Mouse (Mus musculus) limb, embryonic 12.5 days (tissue): Measurements from ENCODE around the gene Slc25a42. TPM values are rescaled to one million over a fixed set of nuclear protein-coding genes. Genes with fewer than 3 reads are reported as not detected.

ENCODE experiments used
- ATAC-seq: fragments of 200-750 bp; cut with Nextera tagmentation; 2 replicates; pipeline ENCODE4 v1.8.0; 2017; ENCODE audit warnings: low read depth, moderate TSS enrichment; ENCODE audit not compliant: insufficient number of reproducible peaks, insufficient read depth, low FRiP score, low TSS enrichment
- H3K27ac ChIP-seq: fragments of 300-500 bp; sonication (generic); 2 replicates; pipeline ENCODE4 v1.5.1; 2016; ENCODE audit warnings: mild to moderate bottlenecking, moderate library complexity
- H3K27me3 ChIP-seq: fragments of 300-500 bp; sonication (generic); 2 replicates; pipeline ENCODE4 v1.6.1; 2016; ENCODE audit warnings: mild to moderate bottlenecking, moderate library complexity
- H3K36me3 ChIP-seq: fragments of 300-500 bp; sonication (generic); 2 replicates; pipeline ENCODE4 v1.6.1; 2016; ENCODE audit warnings: mild to moderate bottlenecking, moderate library complexity
- H3K4me1 ChIP-seq: fragments of 300-500 bp; sonication (generic); replicated peaks from 2 replicates; pipeline ENCODE4 v1.6.1; 2016
- H3K4me2 ChIP-seq: fragments of 300-500 bp; sonication (generic); 2 replicates; pipeline ENCODE4 v1.6.1; 2016; ENCODE audit warnings: mild to moderate bottlenecking, moderate library complexity
- H3K4me3 ChIP-seq: fragments of 300-500 bp; sonication (generic); replicated peaks from 2 replicates; pipeline ENCODE4 v1.5.1; 2016; ENCODE audit warnings: mild to moderate bottlenecking
- H3K9ac ChIP-seq: fragments of 300-500 bp; sonication (generic); replicated peaks from 2 replicates; pipeline ENCODE4 v1.6.1; 2016; ENCODE audit warnings: mild to moderate bottlenecking, moderate library complexity
- H3K9me3 ChIP-seq: fragments of 300-500 bp; sonication (generic); 2 replicates; pipeline ENCODE4 v1.6.1; 2016; ENCODE audit warnings: mild to moderate bottlenecking, moderate library complexity
- WGBS: fragments of 180-500 bp; shearing (Covaris S2); methylation state at CpG from one replicate; pipeline ENCODE4 v1.1.7; 2016; 5-methylcytosine and 5-hydroxymethylcytosine counted together
- polyA plus RNA-seq: library from polyadenylated mRNA; unstranded; fragments of >200 nt; fragmentation: Nextera tagmentation; extraction: Ambion mirVana; gene quantifications from 2 replicates; pipeline ENCODE4 v1.2.1, GENCODE M21; 2016

Gene Slc25a42
- polyA plus RNA-seq, 1 experiment from 2014 or later: 2.4 TPM

DNA sequence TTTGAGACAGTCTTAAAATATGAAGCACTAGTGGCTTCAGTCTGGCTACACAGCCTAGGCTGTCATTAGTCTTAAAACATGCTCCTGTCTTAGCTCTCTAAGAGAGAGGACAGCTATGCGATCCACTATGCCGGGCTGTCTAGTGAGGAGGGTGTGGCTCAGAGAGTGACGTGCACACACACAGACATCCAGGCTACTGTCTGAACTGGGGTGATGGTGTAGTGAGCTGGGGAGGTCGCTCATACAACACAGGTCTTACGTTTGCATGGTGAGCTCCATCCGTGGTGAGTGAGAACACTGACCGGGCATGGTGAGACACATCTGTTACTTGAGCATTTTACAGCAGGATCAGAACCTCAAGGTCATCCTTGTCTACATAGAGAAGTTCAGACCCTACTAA, 40.9 kb downstream of the Slc25a42 start:
- Histone ChIP-seq H3K27me3 (peaks cover 12% of the 10 kb centered on the region), H3K27ac (no peak overlapping the region), H3K9ac (no peak overlapping the region), H3K36me3 (peaks cover 3% of the 10 kb centered on the region; the same call in 1 of the 2 replicates), H3K4me1 (peaks cover 14% of the 10 kb centered on the region), H3K4me2 (0 out of 2 replicates have a peak overlapping the region, but pooled peaks have one; percentile 56), H3K4me3 (no peak overlapping the region), H3K9me3 (no peaks in the 10 kb centered on the region)
- ATAC-seq: no peak; the same call in 1 of the 2 replicates
- WGBS: 85% methylated on average over 7 of the region's 7 CpGs

DNA sequence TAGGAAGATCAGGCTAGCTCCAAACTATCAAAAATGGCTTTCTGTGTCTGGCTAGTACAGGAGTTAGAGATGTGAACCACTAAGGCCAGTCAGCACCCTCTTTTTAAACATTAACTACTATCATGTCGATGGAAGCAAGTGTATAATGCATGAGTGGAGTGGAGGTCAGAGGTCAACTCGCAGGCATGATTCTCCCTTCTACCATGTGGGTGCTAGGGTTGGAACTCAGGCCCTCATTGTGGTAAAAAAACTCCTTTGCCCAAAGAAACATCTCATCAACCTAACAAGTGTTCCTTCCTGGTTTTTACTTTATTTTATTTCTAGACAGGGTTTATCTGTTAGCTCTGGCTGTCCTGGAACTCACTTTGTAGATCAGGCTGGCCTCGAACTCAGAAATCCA, 41.4 kb downstream of the Slc25a42 start:
- ATAC-seq: no peak
- Histone ChIP-seq H3K36me3 (peaks cover 3% of the 10 kb centered on the region; the same call in 1 of the 2 replicates), H3K9me3 (no peaks in the 10 kb centered on the region), H3K4me3 (no peak overlapping the region), H3K9ac (no peak overlapping the region), H3K27me3 (peaks cover 17% of the 10 kb centered on the region), H3K4me2 (no peak overlapping the region), H3K4me1 (peaks cover 17% of the 10 kb centered on the region), H3K27ac (no peak overlapping the region)
- WGBS: 86% methylated on average over 3 of the region's 3 CpGs

DNA sequence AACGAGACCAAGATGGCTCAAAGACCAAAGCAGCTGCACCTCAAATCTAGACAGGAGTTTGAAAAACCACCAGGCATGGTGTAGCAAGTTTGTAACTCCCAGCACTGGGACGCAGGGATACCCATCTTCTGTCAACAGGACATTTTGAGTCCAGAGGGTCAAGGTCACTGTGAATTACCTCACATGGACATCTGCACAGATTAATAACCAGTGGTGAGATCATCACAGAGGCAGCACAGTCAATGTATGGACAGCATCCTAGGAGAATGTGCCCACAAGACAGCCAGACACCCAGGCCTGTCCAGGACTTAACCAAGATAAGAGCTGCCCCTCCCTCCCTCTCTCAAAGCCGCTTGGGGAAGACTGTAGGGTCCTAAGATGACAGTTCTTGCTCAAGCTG, 42.0 kb downstream of the Slc25a42 start:
- Histone ChIP-seq H3K4me2 (no peak overlapping the region), H3K4me3 (no peak overlapping the region), H3K27ac (no peak overlapping the region), H3K4me1 (peaks cover 17% of the 10 kb centered on the region), H3K36me3 (no peaks in the 10 kb centered on the region), H3K9ac (no peak overlapping the region), H3K27me3 (peaks cover 23% of the 10 kb centered on the region), H3K9me3 (no peaks in the 10 kb centered on the region)
- WGBS: 83% methylated on average over 3 of the region's 3 CpGs
- no peak for ATAC-seq

DNA sequence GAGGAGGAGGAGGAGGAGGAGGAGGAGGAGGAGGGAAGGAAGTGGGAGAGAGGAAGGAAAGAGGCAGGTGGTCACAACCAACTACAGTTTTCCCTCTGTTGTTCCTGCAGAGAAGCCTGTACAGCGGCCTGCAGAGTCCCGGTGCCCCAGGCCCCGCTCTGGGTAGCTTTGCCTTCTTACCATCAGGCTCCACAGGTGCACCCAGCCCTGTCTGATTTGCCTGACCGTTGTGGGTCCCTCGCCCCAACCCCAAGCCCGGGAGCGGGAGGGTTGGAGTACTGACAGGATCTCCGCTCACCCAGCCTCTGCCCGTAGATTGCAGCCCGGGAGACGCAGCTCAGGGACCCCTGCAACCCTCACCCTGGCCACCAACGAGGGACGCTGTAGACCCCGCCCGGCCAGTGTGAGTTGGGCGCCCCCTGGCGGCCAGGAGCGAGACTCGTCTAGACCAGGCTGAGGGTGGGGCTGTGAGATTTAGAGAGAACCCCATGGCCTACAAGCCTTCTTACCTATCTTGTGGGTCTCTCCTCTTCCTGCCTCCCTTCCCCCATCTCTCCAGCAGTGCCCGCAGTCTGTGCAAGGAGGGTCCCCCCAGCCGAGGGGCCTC, 45.5 kb downstream of the Slc25a42 start:
- ATAC-seq: peak; percentile 79
- 3% methylated on average over 21 of the region's 21 CpGs for whole genome bisulfite sequencing
- no peak overlapping the region; the same call in 1 of the 2 replicates for H3K9ac ChIP-seq
- no peak overlapping the region for H3K27ac ChIP-seq
- H3K36me3 ChIP-seq: no peaks in the 10 kb centered on the region
- peaks cover 5% of the 10 kb centered on the region; the same call in 1 of the 2 replicates for H3K4me1 ChIP-seq
- H3K9me3 ChIP-seq: no peaks in the 10 kb centered on the region
- H3K4me2 ChIP-seq: peak overlapping the region; percentile 58
- H3K27me3 ChIP-seq: peaks cover 40% of the 10 kb centered on the region
- peak overlapping the region; percentile 25 for H3K4me3 ChIP-seq

DNA sequence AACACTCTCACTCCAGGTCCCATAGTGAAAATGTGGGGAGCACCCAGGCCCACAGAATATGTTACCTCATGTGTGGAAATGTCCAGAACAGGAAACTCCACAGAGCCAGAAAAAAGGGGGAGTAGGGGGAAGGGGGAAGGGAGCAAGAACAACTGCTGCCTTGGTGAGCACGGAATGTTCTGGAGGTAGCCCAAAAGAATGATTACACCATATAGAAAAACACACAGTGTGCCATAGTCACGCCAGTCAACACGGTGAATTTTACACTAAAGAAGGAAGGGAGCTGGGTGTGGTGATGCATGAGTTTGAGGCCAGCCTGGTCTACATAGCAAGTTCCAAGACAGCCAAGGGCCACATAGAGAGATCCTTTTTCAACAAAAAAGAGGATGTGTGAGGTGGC, 48.8 kb downstream of the Slc25a42 start:
- Histone ChIP-seq H3K9me3 (no peaks in the 10 kb centered on the region), H3K4me1 (peaks cover 9% of the 10 kb centered on the region), H3K36me3 (no peaks in the 10 kb centered on the region), H3K4me2 (no peak overlapping the region), H3K4me3 (no peak overlapping the region), H3K9ac (no peak overlapping the region), H3K27ac (no peak overlapping the region), H3K27me3 (peaks cover 43% of the 10 kb centered on the region)
- ATAC-seq: no peak
- 88% methylated on average over 3 of the region's 3 CpGs for WGBS

DNA sequence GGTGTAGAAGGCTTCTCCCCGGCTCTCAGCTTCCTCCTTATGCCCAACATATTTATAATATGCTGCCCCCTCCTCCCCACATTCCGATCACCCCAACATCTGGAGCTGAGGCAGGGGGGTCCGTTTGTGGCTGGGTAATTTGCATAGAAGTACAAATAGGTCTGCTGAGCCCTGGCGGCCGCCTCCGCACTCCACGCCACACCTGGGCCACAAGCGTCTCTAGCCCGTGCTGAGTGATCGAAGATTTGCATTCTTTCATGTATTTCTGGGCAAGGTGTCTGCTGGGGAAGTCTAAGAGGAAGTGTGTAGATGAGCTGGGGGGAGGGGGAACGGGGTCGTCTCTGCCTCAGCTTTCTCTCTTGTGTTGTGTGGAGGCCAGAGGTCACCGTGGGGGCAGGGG, 52.1 kb downstream of the Slc25a42 start:
- no peak overlapping the region for H3K27ac ChIP-seq
- peaks cover 23% of the 10 kb centered on the region for H3K27me3 ChIP-seq
- H3K4me1 ChIP-seq: peaks cover 8% of the 10 kb centered on the region
- H3K9me3 ChIP-seq: no peaks in the 10 kb centered on the region
- H3K36me3 ChIP-seq: no peaks in the 10 kb centered on the region
- no peak overlapping the region for H3K4me3 ChIP-seq
- H3K4me2 ChIP-seq: no peak overlapping the region
- ATAC-seq: no peak
- WGBS: 68% methylated on average over 13 of the region's 13 CpGs
- H3K9ac ChIP-seq: no peak overlapping the region

DNA sequence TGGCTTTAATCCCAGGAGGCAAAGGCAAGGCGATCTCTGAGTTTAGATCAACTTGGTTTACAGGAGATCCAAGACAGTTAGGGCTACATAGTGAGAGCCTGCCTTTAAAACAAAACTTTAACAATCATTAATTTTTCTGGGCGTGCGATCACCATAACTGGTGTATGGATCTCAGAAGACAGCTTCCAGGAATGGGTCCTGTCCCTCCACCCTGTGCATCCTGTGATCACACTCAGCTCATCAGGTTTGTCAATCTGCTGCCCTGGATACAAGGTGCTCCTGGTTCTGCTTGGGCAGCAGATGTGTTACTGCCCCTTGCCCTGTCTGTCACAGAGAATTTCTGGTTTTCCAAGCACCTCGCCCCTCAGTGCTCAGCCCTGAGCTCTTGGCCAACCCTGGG, 52.9 kb downstream of the Slc25a42 start:
- H3K4me2 ChIP-seq: no peak overlapping the region
- H3K27ac ChIP-seq: no peak overlapping the region
- no peaks in the 10 kb centered on the region for H3K9me3 ChIP-seq
- ATAC-seq: no peak
- 84% methylated on average over 4 of the region's 4 CpGs for WGBS
- peaks cover 8% of the 10 kb centered on the region for H3K4me1 ChIP-seq
- H3K4me3 ChIP-seq: no peak overlapping the region
- H3K36me3 ChIP-seq: no peaks in the 10 kb centered on the region
- no peak overlapping the region for H3K9ac ChIP-seq
- peaks cover 15% of the 10 kb centered on the region; the same call in 1 of the 2 replicates for H3K27me3 ChIP-seq

DNA sequence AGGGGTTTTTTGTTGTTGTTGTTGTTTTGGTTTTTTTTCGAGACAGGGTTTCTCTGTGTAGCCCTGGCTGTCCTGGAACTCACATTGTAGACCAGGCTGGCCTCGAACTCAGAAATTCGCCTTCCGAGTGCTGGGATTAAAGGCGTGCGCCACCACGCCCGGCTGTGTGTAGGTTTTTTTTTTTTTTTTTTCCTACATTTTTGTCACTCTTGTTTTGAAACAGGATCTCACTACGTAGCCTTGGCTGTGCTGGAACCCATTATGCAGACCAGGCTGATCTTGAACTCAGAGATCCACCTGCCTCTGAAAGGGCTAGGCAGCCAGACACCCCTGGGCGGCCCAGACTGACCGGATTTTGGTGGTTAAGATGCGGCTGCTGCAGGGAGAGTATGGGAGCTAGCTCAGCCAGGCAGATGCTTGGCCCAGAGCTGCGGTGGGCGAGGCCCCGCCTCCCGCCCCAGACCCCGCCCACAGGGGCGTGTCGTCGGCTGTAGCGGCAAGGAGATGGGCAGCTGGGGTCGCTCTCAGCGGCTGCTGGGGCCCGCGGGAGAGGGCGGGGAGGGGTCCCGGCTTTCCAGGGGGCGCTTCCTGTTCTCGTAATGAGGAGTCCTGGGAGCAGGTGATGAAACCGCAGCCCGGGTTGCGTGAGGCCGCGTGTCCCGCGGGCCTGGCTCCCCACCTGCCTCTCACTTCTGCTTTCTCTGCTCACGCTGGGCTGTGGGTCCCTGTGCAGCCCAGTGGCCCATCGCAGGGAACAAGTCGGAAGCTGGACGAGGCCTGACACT, 53.8 kb downstream of the Slc25a42 start:
- Histone ChIP-seq H3K36me3 (no peaks in the 10 kb centered on the region), H3K4me3 (peak overlapping the region; percentile 51), H3K9me3 (no peaks in the 10 kb centered on the region), H3K27me3 (peaks cover 14% of the 10 kb centered on the region; the same call in 1 of the 2 replicates), H3K4me2 (peak overlapping the region; percentile 73), H3K27ac (peak overlapping the region; percentile 7; the same call in 1 of the 2 replicates), H3K4me1 (peaks cover 8% of the 10 kb centered on the region), H3K9ac (peak overlapping the region; percentile 60)
- ATAC-seq: peak; percentile 79
- WGBS: 15% methylated on average over 40 of the region's 40 CpGs

DNA sequence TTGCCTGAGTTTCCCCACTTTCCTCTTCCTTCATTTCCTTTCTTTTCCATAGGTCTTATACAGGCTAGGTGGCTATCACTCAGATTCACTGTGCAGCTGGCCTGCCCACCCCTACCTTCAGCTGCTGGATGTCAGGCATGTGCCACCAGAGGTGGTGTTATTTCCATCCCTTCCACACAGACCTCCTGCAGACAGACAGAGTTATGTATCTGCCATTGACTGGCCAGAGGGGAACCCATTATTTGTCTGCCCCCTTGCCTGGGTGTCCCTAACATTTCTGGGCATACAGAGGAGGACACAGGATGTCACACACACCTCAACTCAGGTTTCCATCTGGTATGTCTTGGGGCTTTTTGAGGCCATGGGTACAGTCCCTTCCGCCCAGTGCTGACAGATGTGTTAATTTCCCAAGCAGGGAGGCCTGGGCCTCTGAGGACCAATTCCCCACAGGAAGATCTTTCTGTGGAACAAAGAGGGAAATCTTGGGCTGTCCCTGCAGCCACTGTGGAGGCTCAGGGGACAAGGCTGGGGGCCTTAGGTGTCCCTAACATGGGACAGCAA, 54.8 kb downstream of the Slc25a42 start:
- 91% methylated on average over 1 of the region's 1 CpGs for WGBS
- no peak overlapping the region for H3K27ac ChIP-seq
- H3K4me2 ChIP-seq: no peak overlapping the region
- H3K27me3 ChIP-seq: peaks cover 16% of the 10 kb centered on the region; the same call in 1 of the 2 replicates
- ATAC-seq: no peak
- H3K4me3 ChIP-seq: no peak overlapping the region
- peaks cover 15% of the 10 kb centered on the region for H3K4me1 ChIP-seq
- H3K9ac ChIP-seq: no peak overlapping the region
- no peaks in the 10 kb centered on the region for H3K36me3 ChIP-seq
- H3K9me3 ChIP-seq: no peaks in the 10 kb centered on the region

DNA sequence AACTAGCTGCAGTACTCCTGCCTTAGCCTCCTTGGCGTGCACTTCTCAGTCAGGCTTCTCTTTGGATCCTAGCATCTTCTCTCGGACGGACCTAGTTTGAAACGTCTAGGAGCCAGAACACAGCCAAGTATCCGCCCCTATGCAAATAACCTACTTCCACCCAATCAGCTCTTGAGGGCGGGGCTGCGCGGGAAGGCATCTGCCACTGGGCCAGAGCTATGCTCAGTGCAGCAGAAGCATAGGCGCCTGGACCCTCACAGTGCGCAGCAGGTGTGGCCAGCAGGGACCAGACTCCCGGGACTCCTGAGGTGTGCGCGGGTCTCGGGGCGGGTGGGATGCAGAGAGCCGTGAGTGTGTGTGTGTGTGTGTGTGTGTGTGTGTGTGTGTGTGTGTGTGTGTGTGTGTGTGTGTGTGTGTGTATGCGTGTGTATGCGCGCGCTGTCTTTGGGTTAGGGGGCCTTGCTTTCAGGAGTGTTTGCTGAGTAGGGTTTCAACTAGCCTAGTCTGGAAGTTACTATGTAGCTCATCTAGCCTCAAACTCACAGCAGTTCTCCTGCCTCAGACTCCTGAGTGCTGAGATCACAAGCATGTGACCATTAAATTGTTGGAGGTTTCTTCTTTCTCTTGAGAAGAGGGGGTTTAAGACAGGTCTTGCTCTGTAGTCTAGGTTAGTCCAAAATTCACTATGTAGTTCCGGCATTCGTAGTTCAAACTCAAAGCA, 59.4 kb downstream of the Slc25a42 start:
- ATAC-seq: peak; percentile 90

DNA sequence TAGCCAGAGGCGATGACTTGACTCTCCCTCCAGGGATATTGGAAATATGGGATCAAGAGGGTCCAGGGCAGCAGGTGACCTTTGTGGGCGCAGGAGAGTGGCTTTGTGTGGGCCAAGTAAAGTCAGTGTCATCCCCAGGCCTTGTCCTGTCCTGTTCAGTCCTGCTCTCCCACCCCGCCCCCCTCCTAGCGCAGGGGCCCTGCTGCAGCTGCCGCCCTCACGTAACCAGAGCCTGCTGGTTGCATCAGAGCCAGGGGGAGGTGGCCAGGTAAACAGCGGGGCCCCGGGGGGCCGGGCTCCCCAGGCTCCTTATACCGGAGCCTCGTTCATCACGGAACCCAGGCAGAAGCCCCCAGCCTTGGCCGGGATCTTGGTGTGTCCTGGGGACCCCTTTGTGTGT, 61.9 kb downstream of the Slc25a42 start:
- Histone ChIP-seq H3K36me3 (peaks cover 21% of the 10 kb centered on the region), H3K4me3 (no peak overlapping the region), H3K9me3 (no peaks in the 10 kb centered on the region), H3K27me3 (peaks cover 16% of the 10 kb centered on the region), H3K4me1 (peaks cover 13% of the 10 kb centered on the region), H3K9ac (peak overlapping the region; percentile 52; the same call in 1 of the 2 replicates), H3K27ac (no peak overlapping the region), H3K4me2 (peak overlapping the region; percentile 27)
- 12% methylated on average over 13 of the region's 13 CpGs for WGBS
- ATAC-seq: no peak

More for the DNA sequence above, 59.4 kb downstream of the Slc25a42 start:
- peak overlapping the region; percentile 22 for H3K4me3 ChIP-seq
- H3K27ac ChIP-seq: no peak overlapping the region
- peak overlapping the region; percentile 50 for H3K4me2 ChIP-seq
- H3K4me1 ChIP-seq: peaks cover 13% of the 10 kb centered on the region
- no peaks in the 10 kb centered on the region for H3K36me3 ChIP-seq
- no peak overlapping the region for H3K9ac ChIP-seq
- WGBS: 14% methylated on average over 22 of the region's 22 CpGs
- H3K9me3 ChIP-seq: no peaks in the 10 kb centered on the region
- peaks cover 19% of the 10 kb centered on the region for H3K27me3 ChIP-seq
